Mouse (Mus musculus) embryo, embryonic 9.5 days (tissue): ENCODE measurements around the gene Ccdc43.

ENCODE experiments used
- DNase-seq: peaks from one replicate; pipeline ENCODE4 v3.0.0-alpha.2; 2017; ENCODE audit errors: extremely low spot score

Gene Ccdc43

DNA sequence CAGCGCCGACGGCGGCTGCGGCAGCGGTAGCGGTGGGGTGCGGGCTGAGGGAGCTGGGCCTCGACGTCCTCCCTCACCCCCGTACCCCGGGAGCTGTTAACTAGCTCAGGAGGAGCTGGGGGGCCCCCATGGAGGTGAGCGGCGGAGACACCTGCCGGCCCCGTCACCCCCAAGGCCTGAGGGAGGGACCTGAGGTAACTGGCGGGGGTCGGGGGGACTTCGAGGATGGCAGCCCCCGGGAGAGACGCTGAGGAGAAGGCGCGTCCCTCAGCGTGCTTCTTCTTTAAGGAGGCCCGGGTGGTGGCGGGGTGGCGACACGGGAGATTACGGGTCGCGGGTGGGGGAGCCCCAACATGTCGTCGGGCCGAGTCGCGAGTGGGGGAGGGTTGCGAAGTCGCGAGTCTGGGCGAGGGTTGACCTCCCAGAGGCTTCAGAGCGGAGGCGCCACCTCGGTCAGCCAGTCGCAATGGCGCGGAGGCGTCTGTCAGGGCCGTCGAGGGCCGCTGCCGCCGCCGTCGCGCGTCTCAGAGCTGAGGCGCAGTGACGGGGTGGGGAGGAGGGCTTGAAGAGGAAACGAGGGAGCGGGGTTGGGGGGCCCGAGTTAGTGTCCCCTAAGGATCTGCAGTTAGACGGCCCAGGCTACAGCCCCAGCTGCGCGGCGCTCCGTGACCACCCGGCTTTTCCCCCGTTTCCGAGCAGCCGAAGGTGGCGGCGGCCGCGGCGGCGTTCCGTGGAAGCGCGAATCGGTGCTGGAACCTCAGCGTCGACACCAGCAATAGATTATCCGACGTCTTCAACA is 31.7 kb downstream of the Ccdc43 start:
- DNase-seq: no peak

DNA sequence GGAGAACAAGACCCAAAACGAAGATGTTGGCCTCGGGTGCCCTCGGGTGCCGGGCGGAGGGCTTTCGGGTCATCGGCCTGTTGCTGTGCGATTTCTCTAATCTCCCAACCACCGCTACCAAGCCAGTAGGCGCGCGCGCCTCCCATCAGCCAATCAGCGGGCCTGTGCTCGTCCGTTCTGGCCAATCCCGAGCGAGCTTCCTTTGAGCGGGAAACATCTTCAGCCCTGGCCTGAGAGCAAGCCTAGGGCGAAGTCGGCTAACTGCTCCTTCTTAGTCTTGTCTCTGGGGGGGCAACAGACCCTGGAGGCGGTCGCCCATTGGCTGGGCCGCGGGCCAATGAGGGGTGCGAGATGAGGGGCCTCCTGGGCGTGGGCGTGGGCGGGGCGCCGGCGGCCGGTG is 32.4 kb downstream of the Ccdc43 start:
- no peak for DNase-seq

DNA sequence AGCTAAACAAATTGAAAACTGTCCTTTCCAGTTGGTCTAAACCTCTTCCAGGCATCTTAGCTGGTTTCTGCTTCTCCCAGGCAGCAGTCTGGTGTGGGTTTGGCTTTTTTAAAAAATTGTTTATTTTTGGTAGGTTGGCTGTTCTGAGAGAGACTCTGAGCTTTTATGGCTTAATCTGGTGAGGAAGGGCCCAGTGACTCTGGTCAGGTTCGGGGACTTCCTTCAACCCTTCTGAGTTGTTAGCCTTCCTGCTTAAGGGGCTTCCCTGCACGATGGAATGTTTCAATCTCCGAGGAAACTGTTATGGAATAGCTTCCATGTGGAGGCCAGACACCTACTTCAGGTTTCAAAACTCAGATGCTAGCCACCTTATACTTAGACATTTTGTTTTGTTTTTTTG is 34.2 kb downstream of the Ccdc43 start, which contains the start of gene Meioc:
Gene Meioc (plus strand): TSS at position 301 of the 400 bp plus-strand sequence.
- no peak for DNase-seq

DNA sequence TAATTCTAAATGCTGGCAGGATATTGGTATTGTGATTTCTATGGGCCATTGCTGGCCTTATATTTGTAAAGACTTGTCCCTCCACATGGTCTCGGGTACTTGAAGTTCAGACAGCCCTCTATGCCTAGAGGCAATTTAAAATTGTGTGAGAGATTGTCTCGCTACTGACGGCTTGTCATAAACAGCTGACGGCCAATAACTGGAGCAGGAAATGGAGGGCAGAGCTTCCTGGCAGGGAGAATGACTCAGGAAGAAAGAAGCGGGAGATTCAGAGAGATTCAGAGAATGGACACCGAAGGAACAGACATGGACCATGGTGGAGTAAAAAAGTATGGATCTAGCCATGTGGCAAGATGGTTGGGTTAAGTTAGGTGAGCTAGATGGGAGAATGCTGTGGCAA is 40.7 kb downstream of the Ccdc43 start:
- no peak for DNase-seq

DNA sequence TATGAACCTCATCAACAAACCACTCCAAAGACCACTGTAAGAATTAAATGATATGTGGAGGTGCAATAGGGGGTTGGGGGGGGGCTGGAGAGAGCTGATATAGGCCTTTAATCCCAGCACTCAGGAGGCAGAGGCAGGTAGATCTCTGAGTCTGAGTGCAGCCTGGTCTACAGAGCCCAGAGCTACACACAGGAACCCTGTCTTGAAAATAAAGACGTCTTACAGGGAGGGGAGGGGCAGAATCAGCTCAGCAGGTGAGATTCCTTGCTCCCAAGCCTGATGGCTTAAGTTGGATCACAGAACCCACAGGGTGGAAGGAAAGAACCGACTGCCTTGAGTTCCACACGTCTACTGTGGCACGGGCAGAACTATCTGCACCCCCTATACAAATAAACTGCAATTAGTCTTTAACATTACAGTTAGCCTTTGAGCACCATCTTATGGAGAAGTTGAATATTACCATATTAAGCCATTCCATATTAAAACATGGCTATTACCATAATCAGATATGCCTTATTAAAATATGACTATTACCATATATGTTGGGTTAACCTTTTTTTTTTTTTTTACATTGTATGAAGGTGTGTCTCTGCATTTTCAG is 41.2 kb downstream of the Ccdc43 start:
- no peak for DNase-seq

DNA sequence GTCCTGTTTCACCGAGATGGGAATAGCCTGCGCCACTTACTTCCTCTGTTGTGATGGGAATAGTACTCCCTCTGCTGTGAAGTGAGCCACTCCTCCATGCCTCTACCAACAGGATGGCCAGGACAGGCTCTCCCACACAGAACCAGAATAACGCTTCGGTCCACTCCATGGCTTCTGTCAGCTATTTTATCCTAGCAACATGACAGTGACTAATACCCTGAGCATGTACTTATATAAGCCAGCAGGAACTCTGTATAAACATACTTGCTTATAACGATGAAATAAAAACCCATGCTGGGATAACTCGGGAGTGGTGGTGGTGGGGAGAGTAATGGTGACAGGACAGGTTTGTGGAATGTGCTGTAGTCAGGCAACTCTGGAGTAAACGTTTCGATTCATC is 41.7 kb downstream of the Ccdc43 start:
- no peak for DNase-seq

DNA sequence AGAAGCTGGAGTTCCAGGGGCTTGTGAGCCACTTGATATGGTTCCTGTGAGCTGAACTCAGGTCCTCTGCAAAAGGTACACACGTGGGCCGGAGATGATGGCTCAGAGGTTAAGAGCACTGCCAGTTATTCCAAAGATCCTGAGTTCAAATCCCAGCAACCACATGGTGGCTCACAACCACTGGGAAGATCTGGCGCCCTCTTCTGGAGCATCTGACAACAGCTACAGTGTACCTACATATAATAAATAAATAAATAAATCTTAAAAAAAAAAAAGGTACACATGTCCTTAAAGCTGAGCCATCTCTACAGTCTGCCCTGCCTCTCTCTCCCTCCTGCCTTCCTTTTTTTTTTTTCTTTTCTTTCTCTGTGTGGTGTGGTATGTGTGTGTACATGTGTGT is 44.7 kb downstream of the Ccdc43 start:
- DNase-seq: no peak

DNA sequence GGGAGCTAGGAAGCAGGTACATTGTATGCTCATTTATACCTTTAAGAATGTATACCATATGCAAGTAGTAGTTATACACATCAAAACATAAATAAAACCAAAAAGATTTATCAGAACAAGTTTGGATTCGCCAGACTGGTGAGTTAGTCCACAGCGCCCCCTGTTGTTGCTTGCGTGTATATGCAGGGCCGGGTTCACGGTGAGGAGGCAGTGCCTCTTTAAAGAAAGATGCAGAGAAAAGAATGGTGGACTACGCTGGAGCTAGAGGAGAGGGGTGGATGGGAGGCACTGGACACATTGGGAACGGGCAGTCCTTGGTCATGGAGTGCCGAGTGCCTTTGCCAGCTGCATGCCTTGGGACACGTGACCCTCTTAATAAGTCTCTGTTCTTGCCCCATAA is 46.2 kb downstream of the Ccdc43 start:
- peak; percentile 82 for DNase-seq

DNA sequence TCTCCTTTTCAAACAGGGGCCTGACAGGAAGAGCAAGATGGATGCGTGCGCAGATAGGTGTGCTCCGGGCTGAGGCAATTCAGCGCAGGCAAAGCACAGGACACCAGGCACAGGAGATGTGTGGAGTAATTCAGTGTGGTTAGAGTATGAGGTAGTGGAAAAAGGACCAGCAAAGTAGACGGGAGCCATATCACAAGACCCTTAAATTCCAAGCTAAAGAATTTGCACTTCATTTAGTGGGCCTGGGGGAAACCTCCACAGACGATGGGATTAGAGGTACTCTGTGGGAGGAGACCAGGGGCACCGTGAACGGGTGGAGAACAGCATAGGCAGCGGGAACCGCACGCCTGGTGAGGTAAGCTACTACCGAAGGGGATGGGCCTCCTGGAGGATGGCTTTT is 49.7 kb downstream of the Ccdc43 start:
- no peak for DNase-seq

DNA sequence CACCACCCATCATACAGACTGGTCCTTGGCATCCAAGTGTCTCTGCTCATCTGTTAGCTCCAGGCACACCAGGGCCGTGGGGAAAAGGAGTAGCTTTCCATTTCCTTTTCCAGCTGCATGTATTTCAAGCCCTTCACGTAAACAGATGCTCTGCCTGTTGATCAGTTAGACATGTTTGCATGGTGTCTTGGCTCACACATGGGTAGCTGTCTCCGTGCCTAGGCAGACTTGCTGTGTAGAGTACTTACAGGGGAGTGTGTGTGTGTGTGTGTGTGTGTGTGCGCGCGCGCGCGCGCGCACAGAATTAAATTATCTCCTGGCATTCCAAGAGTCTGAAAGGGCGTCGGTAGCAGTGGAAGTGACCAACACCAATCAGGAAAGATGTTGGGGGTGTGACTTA is 51.4 kb downstream of the Ccdc43 start:
- no peak for DNase-seq

DNA sequence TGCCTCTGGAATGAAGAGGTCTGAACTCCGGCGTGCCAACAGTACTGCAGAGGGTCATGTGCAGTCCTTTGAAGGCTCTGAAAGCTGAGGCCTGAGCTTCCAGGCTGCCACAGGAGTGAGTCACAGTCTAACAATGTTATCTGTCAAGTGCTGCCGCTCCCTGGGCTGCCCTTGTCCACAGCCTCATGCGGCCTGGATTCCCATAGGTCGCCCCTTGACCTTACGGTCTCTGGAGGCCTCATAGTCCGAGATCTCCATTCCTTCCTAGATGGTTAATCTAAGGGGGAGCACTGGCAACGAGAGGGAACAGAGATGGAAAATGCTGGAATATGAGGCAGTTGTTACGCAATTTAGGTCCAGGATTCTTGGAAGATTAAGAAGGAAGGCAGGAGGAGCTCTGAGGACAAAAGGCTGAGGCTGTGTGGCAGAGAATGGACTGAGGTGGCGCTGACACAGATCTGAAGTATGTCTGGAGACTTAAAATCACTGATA is 53.6 kb downstream of the Ccdc43 start:
- DNase-seq: peak; percentile 71

DNA sequence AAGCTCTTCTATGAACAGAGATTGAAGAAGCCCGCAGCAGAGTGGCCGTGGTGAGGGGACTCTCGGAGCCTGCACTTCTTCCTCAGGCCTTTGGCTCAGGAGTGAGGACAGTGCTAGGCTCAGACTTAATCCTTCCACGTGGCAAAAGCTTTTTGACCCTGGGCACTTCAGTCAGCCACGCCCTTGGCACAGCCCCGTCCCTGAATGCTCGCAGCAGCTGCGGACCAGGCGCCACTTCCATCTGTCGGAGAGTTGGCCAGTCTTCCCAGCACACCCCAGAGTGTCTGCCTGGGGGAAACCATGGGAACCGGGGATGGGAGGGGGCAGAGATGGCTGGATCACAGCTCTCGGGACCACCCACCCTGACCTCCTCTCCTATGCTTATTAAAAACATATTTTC is 60.7 kb downstream of the Ccdc43 start:
- DNase-seq: no peak
